Mouse (Mus musculus): ENCODE results near the gene Jpt2. TPM values are rescaled to one million over a fixed set of nuclear protein-coding genes. Genes with fewer than 3 reads are reported as not detected.

Jpt2 gene
- polyA plus RNA-seq, 1 experiment, result 35.6 TPM

DNA sequence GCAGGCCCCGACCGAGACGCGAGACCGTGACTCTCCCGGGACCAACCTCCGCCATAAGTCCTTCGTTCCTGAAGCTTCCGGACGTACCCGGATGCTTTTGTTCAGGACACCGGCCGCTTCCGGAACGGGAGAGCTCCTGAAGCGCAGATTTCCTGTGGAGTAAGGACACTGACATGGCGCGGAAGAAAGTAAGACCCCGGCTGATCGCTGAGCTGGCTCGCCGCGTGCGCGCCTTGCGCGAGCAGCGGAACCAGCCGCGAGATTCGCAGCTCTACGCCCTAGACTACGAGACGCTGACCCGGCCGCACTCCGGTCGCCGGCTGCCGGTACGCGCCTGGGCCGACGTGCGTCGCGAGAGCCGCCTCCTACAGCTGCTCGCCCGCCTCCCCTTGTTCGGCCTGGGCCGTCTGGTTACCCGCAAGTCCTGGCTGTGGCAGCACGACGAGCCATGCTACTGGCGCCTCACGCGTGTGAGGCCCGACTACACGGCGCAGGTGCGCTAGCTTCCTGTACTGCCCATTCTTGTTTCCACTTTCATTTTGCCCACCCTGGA lies 65.4 kb downstream of the Jpt2 start, which contains the start of the genes Eme2 and Mrps34:
Gene Eme2, minus strand, starts transcription at position 93 of the 553 bp plus-strand sequence.
Gene Mrps34, plus strand, starts transcription at position 122 of the 553 bp plus-strand sequence.
- no peak for TF ChIP-seq GATA1 (IDR thresholded peaks at IDR 0.05; ENCODE audit: low read length)

DNA sequence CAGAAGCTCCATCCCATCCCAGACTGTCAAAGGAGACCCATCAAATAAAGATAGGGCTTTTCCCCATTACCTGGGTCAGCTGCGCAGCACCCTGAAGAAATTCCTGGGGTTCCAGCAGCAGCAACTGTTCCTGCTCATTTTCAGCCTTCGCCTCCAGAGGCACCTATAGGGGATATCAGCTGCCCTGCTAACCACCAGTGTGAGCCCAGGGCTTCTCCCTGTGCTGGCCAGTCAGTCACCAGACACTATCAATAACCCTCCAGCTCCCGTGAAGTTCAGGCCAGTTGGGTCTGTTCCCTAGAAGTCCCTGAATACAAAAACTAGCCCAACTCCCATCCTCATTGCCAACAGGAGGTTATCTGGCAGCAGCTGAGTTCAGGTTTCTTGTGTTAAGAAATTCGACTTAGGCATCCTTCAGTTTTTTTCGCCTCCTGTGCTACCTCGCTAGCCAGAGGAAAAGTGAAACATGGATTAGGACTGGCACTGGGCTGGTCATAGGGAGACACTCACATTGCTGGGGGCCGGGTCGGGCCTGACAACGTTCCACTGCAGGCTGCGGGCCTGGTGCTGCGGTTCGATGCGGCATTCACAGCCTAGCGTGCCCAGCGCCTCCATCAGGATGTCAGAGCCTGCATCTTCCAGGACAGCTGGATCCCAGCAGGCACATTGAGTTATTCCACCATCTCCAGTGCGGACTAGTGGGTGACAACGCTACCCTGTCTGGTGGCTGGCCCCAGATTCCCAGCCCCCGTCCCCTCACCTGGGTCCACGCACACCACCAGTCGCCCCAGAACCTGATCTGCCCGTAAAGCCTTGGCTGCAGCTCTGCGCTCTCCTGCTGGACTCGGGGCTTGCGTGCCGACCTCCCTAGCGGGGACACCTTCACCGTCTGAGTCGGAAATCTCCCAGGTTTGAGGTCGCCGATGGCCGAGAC lies 66.2 kb downstream of the Jpt2 start:
- no peak for TF ChIP-seq GATA1 (IDR thresholded peaks at IDR 0.05; ENCODE audit: low read length)

DNA sequence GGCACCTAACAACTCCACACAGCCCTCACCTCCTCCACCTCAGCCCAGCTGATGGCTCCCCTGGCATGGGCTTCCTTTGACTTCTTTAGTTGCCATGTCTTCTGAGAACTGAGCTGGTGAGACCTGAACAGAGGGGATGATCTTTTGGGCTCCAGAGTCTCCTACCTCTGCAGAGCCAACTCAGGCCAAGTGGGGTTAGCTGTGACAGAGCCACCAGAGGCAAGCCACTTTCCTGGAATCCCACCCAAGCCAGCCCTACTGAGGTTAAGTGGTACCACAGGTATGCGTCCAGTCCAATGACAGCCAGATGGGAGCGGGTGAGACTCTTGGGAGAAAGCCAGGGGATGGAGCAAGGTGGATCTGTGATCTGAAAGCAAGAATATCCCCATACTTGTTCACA lies 67.2 kb downstream of the Jpt2 start:
- no peak for TF ChIP-seq GATA1 (IDR thresholded peaks at IDR 0.05; ENCODE audit: low read length)

DNA sequence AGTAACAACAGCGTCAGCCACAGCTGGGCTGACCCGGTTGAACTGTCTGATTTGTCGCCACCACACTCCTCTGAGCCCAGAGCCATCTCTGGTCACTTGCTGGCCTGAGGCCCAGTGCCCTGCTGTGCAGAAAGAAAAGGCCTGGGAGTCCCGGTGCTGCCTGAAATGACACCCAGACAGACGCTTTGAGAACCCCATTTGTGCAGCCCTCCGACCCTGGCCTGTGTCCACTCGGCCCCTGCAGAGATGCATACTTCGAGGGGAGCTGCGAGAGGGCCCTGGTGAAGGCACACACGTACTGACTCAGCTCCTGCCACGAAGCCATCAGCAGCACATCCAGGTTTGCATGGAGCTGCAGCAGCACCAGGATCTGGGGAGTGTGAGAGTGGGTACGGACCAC lies 67.7 kb downstream of the Jpt2 start:
- no peak for TF ChIP-seq GATA1 (IDR thresholded peaks at IDR 0.05; ENCODE audit: low read length)

DNA sequence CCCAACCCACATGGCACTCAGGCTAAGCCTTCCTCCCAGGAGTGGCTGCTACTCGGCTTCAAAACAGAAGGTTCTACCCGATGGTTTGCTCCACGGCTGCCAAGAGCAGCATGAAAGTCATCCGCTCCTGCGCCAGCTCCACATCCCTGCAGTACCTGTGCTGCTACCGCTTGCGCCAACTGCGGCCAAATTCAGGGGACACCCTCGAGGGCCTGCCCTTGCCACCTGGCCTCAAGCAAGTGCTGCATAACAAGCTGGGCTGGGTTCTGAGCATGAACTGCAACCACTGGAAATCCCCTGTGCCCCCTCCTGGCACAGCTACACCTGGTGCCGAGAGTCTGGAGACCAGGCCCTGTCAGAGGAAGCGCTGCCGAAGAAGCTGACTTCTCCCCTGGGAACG lies 69.2 kb downstream of the Jpt2 start:
- no peak for TF ChIP-seq GATA1 (IDR thresholded peaks at IDR 0.05; ENCODE audit: low read length)

DNA sequence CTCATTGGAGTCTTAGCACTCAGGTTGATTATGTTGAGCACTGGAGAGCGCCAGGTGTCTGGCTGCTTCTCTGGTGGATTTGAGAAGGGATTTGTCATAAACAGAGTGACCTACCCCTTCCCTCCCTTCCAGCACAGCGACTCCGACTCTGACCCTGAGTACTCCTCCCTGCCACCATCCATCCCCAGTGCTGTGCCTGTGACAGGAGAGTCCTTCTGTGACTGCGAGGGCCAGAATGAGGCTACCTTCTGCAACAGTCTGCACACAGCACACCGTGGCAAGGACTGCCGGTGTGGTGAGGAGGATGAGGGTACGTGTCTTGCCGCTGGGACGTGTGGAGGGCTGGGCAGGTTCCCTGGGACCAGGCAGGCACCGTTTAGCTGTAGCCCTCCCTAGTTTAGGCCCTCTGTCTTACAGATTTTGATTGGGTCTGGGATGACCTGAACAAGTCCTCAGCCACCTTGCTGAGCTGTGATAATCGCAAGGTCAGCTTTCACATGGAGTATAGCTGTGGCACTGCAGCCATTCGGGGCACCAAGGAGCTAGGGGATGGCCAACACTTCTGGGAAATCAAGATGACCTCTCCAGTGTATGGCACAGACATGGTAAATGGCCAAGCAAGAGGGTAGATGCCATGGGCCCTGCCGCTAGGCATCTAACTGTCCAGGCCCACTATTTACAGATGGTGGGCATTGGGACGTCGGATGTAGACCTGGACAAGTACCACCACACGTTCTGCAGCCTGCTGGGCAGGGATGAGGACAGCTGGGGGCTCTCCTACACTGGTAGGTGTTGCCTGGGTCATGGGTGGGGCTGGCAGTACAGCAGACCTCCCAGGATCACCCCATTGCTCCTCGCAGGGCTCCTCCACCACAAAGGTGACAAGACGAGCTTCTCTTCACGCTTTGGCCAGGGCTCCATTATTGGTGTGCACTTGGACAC lies 70.1 kb downstream of the Jpt2 start:
- TF ChIP-seq GATA1 (IDR thresholded peaks at IDR 0.05; ENCODE audit: low read length), result no peak

DNA sequence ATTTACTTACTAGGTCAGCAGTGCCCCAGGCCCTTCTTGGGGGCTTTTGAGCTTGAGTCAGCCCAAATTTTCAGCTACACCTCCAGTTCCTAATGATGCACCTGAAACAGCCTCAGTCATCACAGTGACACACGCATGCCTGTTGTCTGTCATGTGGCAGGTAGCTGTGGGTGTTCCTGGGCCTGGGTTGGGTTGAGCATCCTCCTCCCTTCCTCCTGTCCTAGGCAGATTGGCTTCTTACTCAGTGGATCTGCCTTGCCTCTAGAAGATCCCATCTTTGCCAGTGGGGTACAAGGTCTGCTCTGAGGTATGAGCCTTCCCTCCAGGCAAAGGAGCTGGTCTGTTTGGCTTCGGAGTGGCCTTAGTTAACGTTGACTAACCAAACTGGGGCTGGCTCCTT lies 71.6 kb downstream of the Jpt2 start:
- TF ChIP-seq GATA1 (IDR thresholded peaks at IDR 0.05; ENCODE audit: low read length), result no peak

Other genes with a start within 250 kb of the Jpt2 start
- 0.14 and 0.36 TPM in 2 replicates for gene Rnf151, start 242.6 kb downstream of the Jpt2 start, polyA plus RNA-seq (2012)
- 2,301 and 3,917 TPM in 2 replicates for gene Rps2, start 242.6 kb downstream of the Jpt2 start, polyA plus RNA-seq (2012)
- 457 and 647 TPM in 2 replicates for gene Ndufb10, start 236.2 kb downstream of the Jpt2 start, polyA plus RNA-seq (2012)
- not detected in 2 replicates for gene Rpl3l, start 232.9 kb downstream of the Jpt2 start, polyA plus RNA-seq (2012)
- gene Msrb1, start 224.0 kb downstream of the Jpt2 start, polyA plus RNA-seq (2012), result 11.1 and 11.3 TPM in 2 replicates
- gene Hs3st6, start 207.7 kb downstream of the Jpt2 start, polyA plus RNA-seq (2012), result not detected in 2 replicates
- gene Meiob, start 156.4 kb downstream of the Jpt2 start, polyA plus RNA-seq (2012), result 0.14 TPM in 2 replicates
- gene Hagh, start 120.5 kb downstream of the Jpt2 start, polyA plus RNA-seq (2012), result 27.1 and 44.6 TPM in 2 replicates
- 5.3 and 5.9 TPM in 2 replicates for gene Fahd1, start 110.3 kb downstream of the Jpt2 start, polyA plus RNA-seq (2012)
- 0.02 and 0.03 TPM in 2 replicates for gene Igfals, start 94.7 kb downstream of the Jpt2 start, polyA plus RNA-seq (2012)
- gene Nubp2, start 74.3 kb downstream of the Jpt2 start, polyA plus RNA-seq (2012), result 61.9 and 127 TPM in 2 replicates
- gene Spsb3, start 74.0 kb downstream of the Jpt2 start, polyA plus RNA-seq (2012), result 37.1 and 46.2 TPM in 2 replicates
- 35.4 and 42.9 TPM in 2 replicates for gene Eme2, start 65.6 kb downstream of the Jpt2 start, polyA plus RNA-seq (2012)
- 151 and 160 TPM in 2 replicates for gene Mrps34, start 65.6 kb downstream of the Jpt2 start, polyA plus RNA-seq (2012)
- 30.3 and 35.4 TPM in 2 replicates for gene Nme3, start 64.2 kb downstream of the Jpt2 start, polyA plus RNA-seq (2012)
- 24.7 and 30.8 TPM in 2 replicates for gene Mapk8ip3, start 23.7 kb downstream of the Jpt2 start, polyA plus RNA-seq (2012)
- gene Cramp1l, start 55.1 kb upstream of the Jpt2 start, polyA plus RNA-seq (2012), result 14.0 and 14.3 TPM in 2 replicates
- 10.6 and 15.1 TPM in 2 replicates for gene Ift140, start 55.4 kb upstream of the Jpt2 start, polyA plus RNA-seq (2012)
- not detected in 2 replicates for gene Tmem204, start 122.9 kb upstream of the Jpt2 start, polyA plus RNA-seq (2012)
- 37.9 and 40.8 TPM in 2 replicates for gene Telo2, start 155.3 kb upstream of the Jpt2 start, polyA plus RNA-seq (2012)
- not detected in 2 replicates for gene Ptx4, start 160.1 kb upstream of the Jpt2 start, polyA plus RNA-seq (2012)
- gene Clcn7, start 172.7 kb upstream of the Jpt2 start, polyA plus RNA-seq (2012), result 15.9 and 18.5 TPM in 2 replicates
- not detected in 2 replicates for gene Ccdc154, start 201.8 kb upstream of the Jpt2 start, polyA plus RNA-seq (2012)
- 0.06 TPM in 1 of 2 replicates, not detected in the other for gene Gm38655, start 214.8 kb upstream of the Jpt2 start, polyA plus RNA-seq (2012)
- 39.1 and 54.8 TPM in 2 replicates for gene BC003965, start 223.9 kb upstream of the Jpt2 start, polyA plus RNA-seq (2012)
- gene Unkl, start 227.7 kb upstream of the Jpt2 start, polyA plus RNA-seq (2012), result 60.5 and 67.9 TPM in 2 replicates